Mouse (Mus musculus): ENCODE data around the gene Hcrtr1.
A peak's percentile ranks its signal among the peaks of the same experiment; 100 is the strongest.

DNA sequence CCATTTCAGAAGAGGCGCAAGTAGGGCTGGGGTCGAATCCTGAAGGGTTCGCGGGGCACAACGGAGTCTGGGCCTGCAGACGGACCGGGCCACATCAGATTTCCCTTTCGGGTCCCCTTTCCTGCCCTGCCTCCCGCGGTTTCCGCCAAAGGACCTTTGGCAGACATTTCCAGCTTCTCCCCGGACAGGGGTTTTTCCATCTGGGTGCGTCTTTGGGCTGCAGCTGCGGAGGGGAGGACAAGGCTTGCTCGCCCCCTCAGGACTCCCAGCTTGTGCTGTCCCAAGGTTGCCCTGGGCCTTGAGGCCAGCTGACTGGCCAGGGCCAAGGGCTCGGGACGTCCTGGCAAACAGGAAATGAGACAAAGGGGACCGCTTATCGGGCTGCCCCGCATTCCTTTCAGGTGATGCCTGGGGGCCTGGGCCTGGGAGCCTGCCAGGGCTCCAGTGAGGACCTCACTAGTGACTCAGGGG is 24.3 kb upstream of the Hcrtr1 start:
- TF ChIP-seq CTCF (IDR thresholded peaks at IDR 0.05; ENCODE audit: insufficient read depth, low read length) (no peak), POLR2A (IDR thresholded peaks at IDR 0.05; ENCODE audit: borderline replicate concordance, extremely low read depth, low read depth, low read length) (peak; percentile 77; the same call in 1 of the 2 replicates)

Measured in lung, adult 2 months (tissue).